Mouse (Mus musculus) megakaryocyte, adult 5-6 weeks (primary cell): ENCODE measurements at regions not wholly inside any gene's neighbourhood (a gene's known extent, or its start where the extent isn't known, plus 50 kb on each side); places are given as distances from the start of the nearest gene placed in this dataset.
"Not testable (repeated sequence)": the region's sequence is repeated elsewhere in the genome, so short reads cannot be mapped to it uniquely, and the experiment has no call there.

Source experiments
- ATAC-seq: 2 replicates; pipeline ENCODE4 v1.8.0; 2016; ENCODE audit warnings: mild to moderate bottlenecking, inconsistent platforms; ENCODE audit not compliant: poor library complexity, severe bottlenecking

DNA sequence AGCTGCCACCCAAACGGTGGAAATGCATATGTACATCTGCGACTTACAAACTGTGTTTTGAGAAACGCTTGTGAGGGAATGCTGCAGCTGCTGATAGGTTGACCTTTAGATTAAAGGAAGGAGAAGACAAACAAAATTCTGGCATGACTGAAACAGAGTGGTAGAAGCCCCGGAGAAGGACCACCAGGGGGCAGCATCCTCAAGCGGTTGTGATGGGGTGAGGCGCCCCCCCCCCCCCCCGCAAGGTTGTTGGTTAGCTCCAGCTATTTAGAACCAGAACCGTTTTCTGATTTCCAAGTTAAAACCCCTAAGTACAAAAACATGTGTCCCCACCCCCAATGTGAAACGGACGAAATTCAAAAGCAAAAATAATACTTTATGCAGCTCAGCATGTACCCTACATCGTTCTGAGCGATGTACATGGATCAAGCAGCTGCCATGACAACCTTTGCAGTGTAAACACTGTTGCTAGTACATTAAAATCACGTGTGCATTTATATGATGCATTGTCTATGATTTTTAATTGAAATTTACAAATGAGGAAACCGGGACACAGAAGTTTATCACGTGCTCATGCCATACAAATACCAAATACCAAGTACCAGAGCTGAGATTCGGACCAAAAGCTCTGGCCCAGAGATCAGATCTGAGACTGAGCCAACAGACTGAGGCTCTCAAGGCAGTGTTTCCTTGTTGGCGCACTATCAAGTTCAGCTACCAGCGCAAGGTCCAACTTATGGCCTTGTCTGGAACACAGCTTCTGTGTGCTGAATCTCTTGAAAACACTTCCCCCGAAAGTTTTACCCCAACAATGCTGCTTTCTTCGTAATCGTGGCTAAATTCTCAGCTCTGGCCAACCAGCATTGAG is 100.0 kb upstream of the Ifngr1 start:
- peak; percentile 68 for ATAC-seq

DNA sequence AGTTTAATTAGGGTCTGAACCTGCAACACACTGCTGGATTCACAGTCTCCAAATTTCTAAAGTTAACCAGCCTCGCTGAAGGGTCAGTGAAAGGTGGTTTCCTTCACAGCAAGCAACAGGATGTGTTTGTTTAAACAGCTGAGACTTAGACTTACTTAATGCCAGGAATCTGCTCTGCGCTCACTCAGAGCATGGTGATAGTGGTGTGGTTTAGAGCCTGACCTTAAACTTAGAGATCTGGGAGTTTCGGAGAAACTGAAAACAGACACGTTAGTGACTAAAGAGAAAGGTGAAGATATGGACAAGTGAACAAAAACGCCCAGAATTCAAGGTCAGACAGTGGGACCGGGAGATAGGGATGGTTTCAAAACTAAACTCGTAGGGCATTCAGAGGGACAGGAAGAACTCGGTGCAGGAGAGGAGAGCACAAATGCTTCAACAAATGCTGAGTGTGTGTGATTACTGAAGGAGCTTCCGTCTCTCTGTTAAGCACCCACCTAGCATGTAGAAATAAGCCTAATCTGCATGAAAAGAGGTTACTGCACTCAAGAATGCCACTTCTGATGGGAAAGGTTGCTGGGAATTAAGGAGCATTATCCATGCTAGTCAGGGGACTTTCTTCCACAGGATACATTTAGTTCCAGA is 97.2 kb upstream of the Ifngr1 start:
- peak; percentile 47 for ATAC-seq

DNA sequence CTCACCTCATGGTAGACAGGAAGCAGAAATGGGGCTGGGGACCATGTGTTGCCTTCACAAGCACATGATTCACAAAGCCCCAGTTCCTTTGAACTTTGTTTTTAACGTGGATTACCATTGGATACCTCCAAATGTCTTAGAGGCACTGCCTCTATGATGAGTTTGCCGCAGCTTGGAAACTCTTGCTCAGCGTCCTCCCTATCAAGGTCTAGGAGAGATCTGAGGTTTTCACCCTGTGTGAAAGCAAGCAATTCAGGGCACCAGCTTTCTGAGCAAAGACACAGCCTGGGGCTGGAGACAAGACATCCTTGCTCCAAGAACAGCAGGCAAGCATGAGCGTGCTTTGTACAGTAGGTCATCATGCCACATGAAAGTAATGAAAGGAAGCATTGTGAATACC is 93.6 kb upstream of the Ifngr1 start:
- ATAC-seq: peak; percentile 51

DNA sequence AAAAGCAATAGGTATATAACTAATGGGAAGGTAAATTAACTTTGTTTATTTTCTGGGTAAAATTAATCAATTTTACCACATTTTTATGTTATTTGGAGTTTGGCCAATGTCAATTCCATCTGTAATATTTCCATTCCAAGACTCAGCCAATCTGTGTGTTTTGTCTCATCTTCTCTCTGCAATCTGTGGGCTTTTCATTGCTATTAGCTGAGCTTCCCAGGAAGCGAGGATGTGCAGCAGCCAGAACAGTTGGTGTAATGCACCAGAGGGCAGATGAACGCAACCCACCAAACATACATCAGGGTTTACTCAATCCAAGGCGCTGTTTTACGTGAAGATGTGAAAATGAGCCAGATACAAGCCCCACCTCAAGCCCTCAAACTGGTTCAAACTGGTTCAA is 88.9 kb upstream of the Ifngr1 start:
- no peak for ATAC-seq

GRCm38 (mm10) chr10:19503846-19504765 is 87.6 kb upstream of the Ifngr1 start:
- peak; percentile 28 for ATAC-seq

DNA sequence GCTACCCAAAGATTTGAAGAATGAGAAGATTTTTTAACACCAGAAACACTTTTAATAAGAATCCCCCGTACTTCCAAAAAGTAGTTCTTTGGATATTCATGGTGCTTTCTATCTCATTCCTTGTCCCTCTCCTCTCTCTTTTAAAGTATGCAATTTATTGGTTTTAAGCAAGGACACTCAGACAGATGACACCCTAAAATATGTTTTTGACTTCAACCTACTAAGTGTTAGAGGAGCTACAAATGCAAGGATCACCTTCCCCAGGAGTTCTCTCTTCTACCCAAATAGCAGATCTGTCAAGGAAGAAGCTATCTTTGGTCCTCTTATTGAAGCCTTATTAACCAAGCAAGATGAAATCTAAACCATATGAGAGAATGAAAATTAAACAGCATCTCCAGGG is 86.6 kb upstream of the Ifngr1 start:
- no peak for ATAC-seq

- peak; percentile 83 for ATAC-seq
Measured at GRCm38 (mm10) chr10:19505979-19506378, 85.8 kb upstream of the Ifngr1 start.

- peak; percentile 87 for ATAC-seq
Measured at GRCm38 (mm10) chr10:19506434-19506833, 85.3 kb upstream of the Ifngr1 start.

DNA sequence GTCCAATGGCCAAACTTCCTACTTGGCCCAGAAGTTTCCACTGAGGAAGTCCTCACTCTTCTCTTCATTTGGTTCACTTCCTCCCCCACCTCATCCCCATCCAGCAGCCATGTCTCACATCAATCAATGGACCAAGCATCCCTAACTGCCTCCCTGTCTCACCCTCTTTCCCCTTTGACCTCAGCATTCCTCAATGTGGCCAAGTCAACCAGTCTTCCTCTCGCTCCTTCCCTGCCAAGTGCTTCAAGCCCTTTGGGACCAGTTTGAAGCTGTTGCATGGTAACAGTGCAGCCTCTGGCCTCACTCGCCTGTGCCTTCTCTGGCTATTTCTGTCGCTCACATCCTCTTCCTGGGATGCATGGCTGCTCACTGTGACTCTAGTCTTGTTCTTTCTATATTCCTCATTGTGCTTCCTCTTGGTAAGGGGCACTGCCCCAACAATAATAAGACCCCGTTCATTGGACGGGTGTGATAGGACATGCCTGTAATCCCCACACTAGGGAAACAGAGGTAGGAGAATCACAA is 83.5 kb upstream of the Ifngr1 start:
- no peak for ATAC-seq

GRCm38 (mm10) chr10:19510047-19510446 is 81.7 kb upstream of the Ifngr1 start:
- no peak for ATAC-seq

GRCm38 (mm10) chr10:19514366-19514765 is 77.4 kb upstream of the Ifngr1 start:
- ATAC-seq: not testable (repeated sequence)

DNA sequence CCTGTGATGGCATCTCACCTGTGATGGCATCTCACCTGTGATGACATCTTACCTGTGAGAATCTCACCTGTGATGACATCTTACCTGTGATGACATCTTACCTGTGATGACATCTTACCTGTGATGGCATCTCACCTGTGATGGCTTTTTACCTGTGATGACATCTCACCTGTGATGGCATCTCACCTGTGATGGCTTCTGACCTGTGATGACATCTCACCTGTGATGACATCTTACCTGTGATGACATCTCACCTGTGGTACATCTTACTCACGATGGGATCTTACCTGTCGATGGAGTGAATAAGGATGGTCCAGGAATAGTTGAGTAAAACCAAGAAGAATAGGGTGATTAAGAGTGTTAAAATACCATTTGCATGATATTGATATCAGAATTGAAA is 76.9 kb upstream of the Ifngr1 start:
- no peak for ATAC-seq

DNA sequence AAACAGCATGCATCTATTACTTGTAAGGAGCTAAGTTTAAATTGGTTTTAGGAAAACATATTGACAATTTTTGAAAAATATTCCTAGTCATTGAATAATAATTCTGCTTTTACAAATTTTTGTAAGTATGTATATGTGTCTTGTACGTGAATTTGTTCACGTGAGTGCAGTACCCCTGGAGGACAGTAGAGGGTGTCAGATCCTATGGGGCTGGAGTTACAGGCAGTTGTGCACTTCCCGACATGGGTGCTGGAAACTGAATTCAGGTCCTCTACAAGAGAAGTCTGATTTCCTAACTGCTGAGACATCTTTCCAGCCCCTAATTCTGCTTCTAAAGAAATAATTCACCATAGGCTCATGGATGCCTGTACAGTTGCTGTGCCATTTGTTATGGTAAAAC is 75.7 kb upstream of the Ifngr1 start:
- ATAC-seq: no peak

- no peak for ATAC-seq
Measured at GRCm38 (mm10) chr10:19517093-19517492, 74.7 kb upstream of the Ifngr1 start.

- peak; percentile 39; the same call in 1 of the 2 replicates for ATAC-seq
Measured at GRCm38 (mm10) chr10:19518763-19519162, 73.0 kb upstream of the Ifngr1 start.

GRCm38 (mm10) chr10:19522198-19522597 is 69.6 kb upstream of the Ifngr1 start:
- ATAC-seq: peak; percentile 64

DNA sequence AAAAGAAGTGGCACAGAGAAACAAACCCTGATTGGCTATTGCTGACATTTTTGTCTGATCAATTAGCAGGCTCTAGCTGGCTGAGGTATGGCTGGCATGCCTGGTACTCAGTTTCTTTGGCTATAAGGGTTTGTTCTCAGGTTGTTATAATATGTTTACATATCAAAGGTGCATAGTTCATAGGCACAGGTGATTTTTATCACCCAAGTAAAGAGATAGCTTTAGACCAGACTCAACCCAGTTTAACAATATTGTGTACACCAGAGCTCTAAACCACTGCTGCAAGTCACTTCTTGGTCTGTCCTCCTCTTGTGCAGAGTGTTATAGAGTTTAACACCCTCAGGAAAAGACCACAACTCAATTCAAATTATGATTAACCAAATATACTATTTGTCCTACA is 65.8 kb upstream of the Ifngr1 start:
- no peak for ATAC-seq

GRCm38 (mm10) chr10:19526353-19526752 is 65.4 kb upstream of the Ifngr1 start:
- peak; percentile 82 for ATAC-seq

DNA sequence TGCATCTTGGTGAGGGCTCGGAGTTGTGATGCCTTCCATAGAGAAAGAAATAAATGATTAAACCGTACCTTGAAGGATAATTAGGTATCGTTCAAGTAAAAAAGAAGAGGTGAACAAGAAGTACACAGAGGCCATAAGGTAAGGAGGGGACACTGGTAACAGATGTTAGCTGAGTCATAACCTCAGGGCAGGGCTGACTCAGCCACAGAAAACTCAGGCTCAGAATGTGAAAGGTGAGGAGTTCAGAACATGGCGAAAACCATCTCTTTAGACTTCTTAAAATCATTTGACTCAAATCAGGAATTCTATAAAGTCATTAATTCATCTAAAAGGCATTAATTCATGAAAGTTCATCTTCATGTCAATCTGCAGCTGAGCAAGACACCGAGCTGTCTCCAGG is 62.1 kb upstream of the Ifngr1 start:
- ATAC-seq: no peak

DNA sequence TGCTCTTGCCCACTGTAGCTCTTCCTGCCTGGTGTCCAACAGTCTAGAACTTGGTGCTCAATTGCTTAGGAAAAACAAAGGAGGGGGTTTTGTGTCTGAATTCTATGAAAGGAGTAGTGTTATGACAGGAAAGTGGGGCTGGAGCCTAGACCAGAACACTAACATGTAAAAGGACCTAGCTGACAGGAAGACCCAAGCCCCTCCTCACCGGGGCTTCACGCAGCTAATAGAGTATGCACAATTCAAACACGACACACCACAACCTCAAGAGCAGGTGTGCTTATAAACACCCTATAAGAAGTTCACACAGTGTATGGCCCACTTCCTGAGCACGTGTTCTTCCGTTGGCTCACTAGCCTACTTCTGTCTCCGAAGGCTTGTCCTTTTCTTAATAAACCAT is 61.7 kb upstream of the Ifngr1 start:
- peak; percentile 30; the same call in 1 of the 2 replicates for ATAC-seq

DNA sequence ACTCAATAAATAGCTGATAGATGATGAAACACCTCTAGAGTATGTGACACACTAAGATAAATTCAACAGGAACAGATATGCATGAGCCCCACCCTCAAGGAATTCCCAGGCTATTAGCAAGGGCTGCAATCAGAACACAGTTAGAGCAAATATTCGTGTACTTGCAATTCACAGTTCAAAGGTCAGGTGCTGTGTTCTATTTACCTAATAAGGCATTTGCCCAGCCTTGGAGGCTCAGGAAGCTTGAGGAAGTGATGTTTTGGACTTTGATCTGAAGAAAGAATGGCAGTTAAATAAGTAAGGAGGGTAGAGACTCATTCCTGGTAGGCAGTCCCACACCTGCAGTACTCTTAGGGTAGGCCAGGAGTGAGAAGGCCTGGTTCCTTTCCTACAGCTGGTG is 60.3 kb upstream of the Ifngr1 start:
- no peak for ATAC-seq
